Mouse (Mus musculus) embryonic fibroblast, embryonic 13.5 days (primary cell): ENCODE measurements at regions not wholly inside any gene's neighbourhood (a gene's known extent, or its start where the extent isn't known, plus 50 kb on each side); places are given as distances from the start of the nearest gene placed in this dataset.

Source experiments
- CTCF ChIP-seq: IDR thresholded peaks from 2 replicates; pipeline ENCODE4 v1.5.1; 2011; ENCODE audit warnings: mild to moderate bottlenecking, control low read depth, low read length, moderate library complexity, borderline replicate concordance; ENCODE audit not compliant: insufficient read depth
- POLR2A ChIP-seq: IDR thresholded peaks from 2 replicates; pipeline ENCODE4 v1.6.1; 2011; ENCODE audit warnings: low read depth, mild to moderate bottlenecking, control low read depth, low read length, moderate library complexity

GRCm38 (mm10) chr10:104486226-104486944 is 292.5 kb downstream of the Gm4340 start:
- TF ChIP-seq CTCF (no peak), POLR2A (no peak)
